Mouse (Mus musculus) lung, postnatal 0 days (tissue): ENCODE measurements around the gene H13.

Source experiments
- CTCF ChIP-seq: IDR thresholded peaks from 2 replicates; pipeline ENCODE4 v1.5.1; 2016; ENCODE audit warnings: antibody characterized with exemption, mild to moderate bottlenecking
- EP300 ChIP-seq: IDR thresholded peaks from 2 replicates; pipeline ENCODE4 v1.6.1; 2016; ENCODE audit warnings: antibody characterized with exemption, mild to moderate bottlenecking, control low read depth

DNA sequence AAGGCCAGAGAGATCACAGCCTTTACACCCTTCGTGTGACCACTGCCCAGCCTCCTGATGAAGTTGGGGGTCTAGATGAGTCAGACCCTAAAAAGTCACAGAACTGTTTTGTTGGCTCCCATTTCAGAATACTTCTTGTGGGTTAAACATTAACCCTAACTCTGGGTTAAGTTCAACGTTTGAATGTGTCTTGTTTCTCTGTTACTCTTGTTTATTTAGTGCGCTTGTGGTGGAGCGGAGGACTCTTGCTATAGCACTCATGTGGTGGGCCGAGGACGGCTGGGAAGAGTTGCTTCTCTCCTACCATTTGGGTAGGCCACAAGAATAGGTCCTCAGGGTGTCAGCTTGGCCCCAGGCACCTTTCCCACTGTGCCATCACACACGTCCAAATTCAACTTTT lies 59.3 kb downstream of the H13 start:
- no peak for TF ChIP-seq CTCF
- TF ChIP-seq EP300, result no peak
